Mouse (Mus musculus) ES-Bruce4 (cell line): ENCODE data around the gene Ntm.

ENCODE experiments used
- CTCF ChIP-seq: IDR thresholded peaks from one replicate; pipeline ENCODE4 v1.8.1; 2011; ENCODE audit warnings: low read depth, low read length
- EP300 ChIP-seq: IDR thresholded peaks from 2 replicates; pipeline ENCODE4 v1.6.1; 2011; ENCODE audit warnings: low read depth, low read length; ENCODE audit not compliant: insufficient read depth

GRCm38 (mm10) chr9:29067572-29067971, 895.4 kb downstream of the Ntm start:
- TF ChIP-seq CTCF = no peak
- no peak for TF ChIP-seq EP300
